Mouse (Mus musculus) midbrain, embryonic 13.5 days (tissue): Measurements from ENCODE around the gene Slc37a1. TPM values are rescaled to one million over a fixed set of nuclear protein-coding genes. Genes with fewer than 3 reads are reported as not detected.

ENCODE experiments used
- ATAC-seq: fragments of 200-750 bp; cut with Nextera tagmentation; 2 replicates; pipeline ENCODE4 v1.8.0; 2017; ENCODE audit warnings: mild to moderate bottlenecking, moderate TSS enrichment, moderate library complexity
- H3K27ac ChIP-seq: fragments of 300-500 bp; sonication (generic); 2 replicates; pipeline ENCODE4 v1.5.1; 2015; ENCODE audit warnings: inconsistent platforms, mild to moderate bottlenecking, moderate library complexity
- H3K27me3 ChIP-seq: fragments of 300-500 bp; sonication (generic); 2 replicates; pipeline ENCODE4 v1.6.1; 2015; ENCODE audit warnings: mild to moderate bottlenecking, inconsistent platforms
- H3K36me3 ChIP-seq: fragments of 300-500 bp; sonication (generic); 2 replicates; pipeline ENCODE4 v1.6.1; 2015; ENCODE audit warnings: mild to moderate bottlenecking, inconsistent platforms
- H3K4me1 ChIP-seq: fragments of 300-500 bp; sonication (generic); replicated peaks from 2 replicates; pipeline ENCODE4 v1.6.1; 2015; ENCODE audit warnings: inconsistent platforms
- H3K4me2 ChIP-seq: fragments of 300-500 bp; sonication (generic); replicated peaks from 2 replicates; pipeline ENCODE4 v1.6.1; 2015; ENCODE audit warnings: moderate library complexity, mild to moderate bottlenecking, inconsistent platforms
- H3K4me3 ChIP-seq: fragments of 300-500 bp; sonication (generic); replicated peaks from 2 replicates; pipeline ENCODE4 v1.5.1; 2015; ENCODE audit warnings: mild to moderate bottlenecking, inconsistent platforms
- H3K9ac ChIP-seq: fragments of 300-500 bp; sonication (generic); replicated peaks from 2 replicates; pipeline ENCODE4 v1.6.1; 2015; ENCODE audit warnings: mild to moderate bottlenecking, inconsistent platforms
- H3K9me3 ChIP-seq: fragments of 300-500 bp; sonication (generic); 2 replicates; pipeline ENCODE4 v1.6.1; 2016; ENCODE audit warnings: mild to moderate bottlenecking, inconsistent platforms
- WGBS: fragments of 180-500 bp; shearing (Covaris S2); methylation state at CpG from one replicate; pipeline ENCODE4 v1.1.7; 2015; 5-methylcytosine and 5-hydroxymethylcytosine counted together
- polyA plus RNA-seq: library from polyadenylated mRNA; unstranded; fragments of >200 nt; fragmentation: Nextera tagmentation; extraction: Ambion mirVana; gene quantifications from 2 replicates; pipeline ENCODE4 v1.2.1, GENCODE M21; 2015

The Slc37a1 gene
- polyA plus RNA-seq, 1 experiment from 2014 or later, result 11.4 TPM

- H3K9me3 ChIP-seq, result no peaks in the 10 kb centered on the region
- H3K4me3 ChIP-seq, result no peak overlapping the region
- peak; percentile 66; the same call in 1 of the 2 replicates for ATAC-seq
- peaks cover 6% of the 10 kb centered on the region for H3K4me1 ChIP-seq
- H3K36me3 ChIP-seq, result no peaks in the 10 kb centered on the region
- H3K27ac ChIP-seq, result 0 out of 2 replicates have a peak overlapping the region, but pooled peaks have one; percentile 7
- 65% methylated on average over 10 of the region's 10 CpGs for WGBS
- peak overlapping the region; percentile 35 for H3K4me2 ChIP-seq
- H3K9ac ChIP-seq, result peak overlapping the region; percentile 33; the same call in 1 of the 2 replicates
- H3K27me3 ChIP-seq, result no peaks in the 10 kb centered on the region
These were observed 91.8 kb downstream of the Slc37a1 start for GRCm38 (mm10) chr17:31378361-31378761.

GRCm38 (mm10) chr17:31379086-31379485 lies 92.5 kb downstream of the Slc37a1 start:
- WGBS, result 83% methylated on average over 2 of the region's 2 CpGs
- H3K27me3 ChIP-seq, result no peaks in the 10 kb centered on the region
- H3K9me3 ChIP-seq, result no peaks in the 10 kb centered on the region
- H3K4me1 ChIP-seq, result peaks cover 6% of the 10 kb centered on the region
- no peak for ATAC-seq
- no peak overlapping the region for H3K4me2 ChIP-seq
- no peak overlapping the region for H3K9ac ChIP-seq
- no peaks in the 10 kb centered on the region for H3K36me3 ChIP-seq
- H3K27ac ChIP-seq, result no peak overlapping the region
- H3K4me3 ChIP-seq, result no peak overlapping the region

- Histone ChIP-seq H3K4me3 (no peak overlapping the region), H3K27me3 (no peaks in the 10 kb centered on the region), H3K4me2 (no peak overlapping the region), H3K4me1 (peaks cover 11% of the 10 kb centered on the region), H3K9me3 (no peaks in the 10 kb centered on the region), H3K9ac (no peak overlapping the region), H3K27ac (no peak overlapping the region), H3K36me3 (no peaks in the 10 kb centered on the region)
- ATAC-seq, result no peak
- 89% methylated on average over 8 of the region's 8 CpGs for WGBS
These were observed 93.3 kb downstream of the Slc37a1 start for GRCm38 (mm10) chr17:31379863-31380262.

- H3K9ac ChIP-seq, result no peak overlapping the region
- peaks cover 34% of the 10 kb centered on the region for H3K4me1 ChIP-seq
- no peak for ATAC-seq
- no peaks in the 10 kb centered on the region for H3K27me3 ChIP-seq
- H3K36me3 ChIP-seq, result no peaks in the 10 kb centered on the region
- no peaks in the 10 kb centered on the region for H3K9me3 ChIP-seq
- H3K27ac ChIP-seq, result no peak overlapping the region
- no peak overlapping the region for H3K4me3 ChIP-seq
- WGBS, result 85% methylated on average over 6 of the region's 6 CpGs
- no peak overlapping the region for H3K4me2 ChIP-seq
These were observed 96.7 kb downstream of the Slc37a1 start for GRCm38 (mm10) chr17:31383320-31383719.

- 7% methylated on average over 8 of the region's 8 CpGs for WGBS
- no peaks in the 10 kb centered on the region for H3K9me3 ChIP-seq
- no peaks in the 10 kb centered on the region for H3K27me3 ChIP-seq
- H3K4me2 ChIP-seq, result peak overlapping the region; percentile 81
- peak overlapping the region; percentile 83 for H3K27ac ChIP-seq
- H3K9ac ChIP-seq, result peak overlapping the region; percentile 44
- no peak overlapping the region for H3K4me3 ChIP-seq
- no peaks in the 10 kb centered on the region for H3K36me3 ChIP-seq
- H3K4me1 ChIP-seq, result peaks cover 49% of the 10 kb centered on the region
- ATAC-seq, result peak; percentile 46
These were observed 98.5 kb downstream of the Slc37a1 start for GRCm38 (mm10) chr17:31384968-31385627.

- peaks cover 55% of the 10 kb centered on the region for H3K4me1 ChIP-seq
- under 1% methylated on average over 26 of the region's 56 CpGs for WGBS
- no peaks in the 10 kb centered on the region for H3K36me3 ChIP-seq
- ATAC-seq, result peak; percentile 85
- H3K4me2 ChIP-seq, result peak within 1 kb of the TSS; percentile 81
- H3K27me3 ChIP-seq, result no peaks in the 10 kb centered on the region
- H3K9me3 ChIP-seq, result no peaks in the 10 kb centered on the region
- peak within 1 kb of the TSS; percentile 80 for H3K9ac ChIP-seq
- H3K4me3 ChIP-seq, result peak within 1 kb of the TSS; percentile 87
- H3K27ac ChIP-seq, result peak within 1 kb of the TSS; percentile 83
These were observed 99.4 kb downstream of the Slc37a1 start, which contains the start of gene Pde9a for GRCm38 (mm10) chr17:31385671-31386665. TSS of gene Pde9a (plus strand) at chr17:31386210.

- H3K27me3 ChIP-seq, result no peaks in the 10 kb centered on the region
- peak overlapping the region; percentile 81 for H3K4me2 ChIP-seq
- ATAC-seq, result peak; percentile 18
- H3K36me3 ChIP-seq, result no peaks in the 10 kb centered on the region
- WGBS, result 10% methylated on average over 7 of the region's 7 CpGs
- peak overlapping the region; percentile 87 for H3K4me3 ChIP-seq
- peak overlapping the region; percentile 68; the same call in 1 of the 2 replicates for H3K27ac ChIP-seq
- H3K9ac ChIP-seq, result peak overlapping the region; percentile 80
- H3K9me3 ChIP-seq, result no peaks in the 10 kb centered on the region
- H3K4me1 ChIP-seq, result peaks cover 58% of the 10 kb centered on the region
These were observed 100.2 kb downstream of the Slc37a1 start for GRCm38 (mm10) chr17:31386766-31387275.

- ATAC-seq, result no peak
- Histone ChIP-seq H3K9ac (peak overlapping the region; percentile 28), H3K36me3 (no peaks in the 10 kb centered on the region), H3K4me3 (no peak overlapping the region), H3K9me3 (no peaks in the 10 kb centered on the region), H3K27me3 (no peaks in the 10 kb centered on the region), H3K4me1 (peaks cover 64% of the 10 kb centered on the region), H3K27ac (peak overlapping the region; percentile 44; the same call in 1 of the 2 replicates), H3K4me2 (peak overlapping the region; percentile 81)
- WGBS, result 87% methylated on average over 3 of the region's 3 CpGs
These were observed 102.9 kb downstream of the Slc37a1 start for GRCm38 (mm10) chr17:31389432-31390050.

- Histone ChIP-seq H3K27ac (no peak overlapping the region), H3K4me1 (peaks cover 53% of the 10 kb centered on the region), H3K9me3 (no peaks in the 10 kb centered on the region), H3K36me3 (no peaks in the 10 kb centered on the region; the same call in 1 of the 2 replicates), H3K27me3 (no peaks in the 10 kb centered on the region), H3K4me2 (no peak overlapping the region), H3K4me3 (no peak overlapping the region), H3K9ac (no peak overlapping the region)
- 79% methylated on average over 3 of the region's 3 CpGs for WGBS
- ATAC-seq, result no peak
These were observed 104.9 kb downstream of the Slc37a1 start for GRCm38 (mm10) chr17:31391462-31391861.

GRCm38 (mm10) chr17:31392041-31392440 lies 105.4 kb downstream of the Slc37a1 start:
- no peak overlapping the region for H3K4me3 ChIP-seq
- no peak overlapping the region for H3K4me2 ChIP-seq
- no peaks in the 10 kb centered on the region for H3K9me3 ChIP-seq
- peaks cover 47% of the 10 kb centered on the region for H3K4me1 ChIP-seq
- ATAC-seq, result no peak
- H3K36me3 ChIP-seq, result no peaks in the 10 kb centered on the region; the same call in 1 of the 2 replicates
- H3K9ac ChIP-seq, result 0 out of 2 replicates have a peak overlapping the region, but pooled peaks have one; percentile 8
- no peaks in the 10 kb centered on the region for H3K27me3 ChIP-seq
- H3K27ac ChIP-seq, result no peak overlapping the region
- 86% methylated on average over 5 of the region's 5 CpGs for WGBS

- ATAC-seq, result no peak
- WGBS, result 79% methylated on average over 2 of the region's 2 CpGs
- Histone ChIP-seq H3K36me3 (peaks cover 4% of the 10 kb centered on the region; the same call in 1 of the 2 replicates), H3K9ac (no peak overlapping the region), H3K27ac (no peak overlapping the region), H3K4me3 (no peak overlapping the region), H3K4me2 (no peak overlapping the region), H3K27me3 (no peaks in the 10 kb centered on the region), H3K4me1 (peaks cover 29% of the 10 kb centered on the region), H3K9me3 (no peaks in the 10 kb centered on the region)
These were observed 107.2 kb downstream of the Slc37a1 start for GRCm38 (mm10) chr17:31393811-31394210.
